Mouse (Mus musculus) lung, embryonic 16.5 days (tissue): ENCODE results near the gene Tmem50b. TPM values are rescaled to one million over a fixed set of nuclear protein-coding genes. Genes with fewer than 3 reads are reported as not detected.

Experiments
- ATAC-seq: fragments of 200-750 bp; cut with Nextera tagmentation; 2 replicates; pipeline ENCODE4 v1.8.0; 2017; ENCODE audit warnings: low read depth, mild to moderate bottlenecking, moderate library complexity
- H3K27ac ChIP-seq: fragments of 300-500 bp; sonication (generic); 2 replicates; pipeline ENCODE4 v1.5.1; 2014; ENCODE audit warnings: mild to moderate bottlenecking, control low read depth, low read length
- H3K27me3 ChIP-seq: fragments of 300-500 bp; sonication (generic); 2 replicates; pipeline ENCODE4 v1.6.1; 2014; ENCODE audit warnings: low read depth, low read length, mixed read lengths; ENCODE audit not compliant: control insufficient read depth, insufficient read depth
- H3K36me3 ChIP-seq: fragments of 300-500 bp; sonication (generic); 2 replicates; pipeline ENCODE4 v1.6.1; 2014; ENCODE audit warnings: low read length; ENCODE audit not compliant: control insufficient read depth, insufficient read depth
- H3K4me1 ChIP-seq: fragments of 300-500 bp; sonication (generic); replicated peaks from 2 replicates; pipeline ENCODE4 v1.6.1; 2014; ENCODE audit warnings: low read length, mixed read lengths; ENCODE audit not compliant: control insufficient read depth, insufficient read depth
- H3K4me2 ChIP-seq: fragments of 300-500 bp; sonication (generic); 2 replicates; pipeline ENCODE4 v1.6.1; 2014; ENCODE audit warnings: low read depth, low read length, control low read depth
- H3K4me3 ChIP-seq: fragments of 300-500 bp; sonication (generic); 2 replicates; pipeline ENCODE4 v1.5.1; 2014; ENCODE audit warnings: mild to moderate bottlenecking, low read length, control low read depth
- H3K9ac ChIP-seq: fragments of 300-500 bp; sonication (generic); 2 replicates; pipeline ENCODE4 v1.6.1; 2014; ENCODE audit warnings: low read length, control low read depth
- H3K9me3 ChIP-seq: fragments of 300-500 bp; sonication (generic); 2 replicates; pipeline ENCODE4 v1.6.1; 2016; ENCODE audit warnings: low read length; ENCODE audit not compliant: control insufficient read depth
- WGBS: fragments of 180-500 bp; shearing (Covaris S2); extraction: QIAGEN DNeasy Blood & Tissue Kit; methylation state at CpG from one replicate; pipeline ENCODE4 v1.1.7; 2014; 5-methylcytosine and 5-hydroxymethylcytosine counted together
- polyA plus RNA-seq: library from polyadenylated mRNA; unstranded; fragments of >200 nt; fragmentation: Nextera tagmentation; extraction: Ambion mirVana; gene quantifications from 2 replicates; pipeline ENCODE4 v1.2.1, GENCODE M21; 2015

The Tmem50b gene
- polyA plus RNA-seq, 1 experiment from 2014 or later = 55.4 TPM

- H3K27ac ChIP-seq = no peak overlapping the region
- no peak overlapping the region for H3K4me3 ChIP-seq
- peaks cover 2% of the 10 kb centered on the region; the same call in 1 of the 2 replicates for H3K27me3 ChIP-seq
- no peak overlapping the region for H3K9ac ChIP-seq
- ATAC-seq = no peak
- no peaks in the 10 kb centered on the region for H3K9me3 ChIP-seq
- no peak overlapping the region for H3K4me2 ChIP-seq
- no peaks in the 10 kb centered on the region for H3K36me3 ChIP-seq
- H3K4me1 ChIP-seq = peaks cover 8% of the 10 kb centered on the region
Observed at GRCm38 (mm10) chr16:91599242-91599641, 1.6 kb upstream of the Tmem50b start.

- H3K27ac ChIP-seq = peak overlapping the region; percentile 61
- peaks cover 2% of the 10 kb centered on the region; the same call in 1 of the 2 replicates for H3K27me3 ChIP-seq
- WGBS = under 1% methylated on average over 70 of the region's 75 CpGs
- peak; percentile 62 for ATAC-seq
- no peaks in the 10 kb centered on the region for H3K36me3 ChIP-seq
- H3K4me1 ChIP-seq = peaks cover 11% of the 10 kb centered on the region
- peak overlapping the region; percentile 88 for H3K4me3 ChIP-seq
- H3K4me2 ChIP-seq = peak overlapping the region; percentile 96
- no peaks in the 10 kb centered on the region for H3K9me3 ChIP-seq
- H3K9ac ChIP-seq = peak overlapping the region; percentile 83
Observed at GRCm38 (mm10) chr16:91596779-91597671, 575 bp downstream of the Tmem50b start.

DNA sequence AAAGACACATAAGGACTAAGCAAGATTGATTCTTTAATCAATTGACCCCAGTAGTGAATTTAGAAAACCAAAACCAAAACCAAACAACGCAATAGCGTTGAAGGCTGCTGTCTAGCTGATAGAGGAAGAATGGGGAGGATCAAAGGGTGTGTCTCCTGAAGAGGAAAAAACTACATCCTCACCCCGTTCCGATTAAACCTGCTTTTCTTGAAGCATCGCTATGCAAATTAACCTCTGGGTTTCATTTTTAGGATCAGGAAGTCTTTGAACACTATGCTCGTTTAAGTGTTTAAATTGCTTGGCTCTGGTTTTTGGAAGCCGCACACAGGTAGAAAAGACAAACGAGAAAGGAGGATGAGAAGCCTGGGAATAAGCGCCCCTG lies 1.2 kb downstream of the Tmem50b start:
- WGBS = 12% methylated on average over 9 of the region's 9 CpGs
- no peaks in the 10 kb centered on the region for H3K9me3 ChIP-seq
- no peak for ATAC-seq
- peak overlapping the region; percentile 83; the same call in 1 of the 2 replicates for H3K9ac ChIP-seq
- peaks cover 11% of the 10 kb centered on the region for H3K4me1 ChIP-seq
- H3K4me2 ChIP-seq = peak overlapping the region; percentile 96
- no peaks in the 10 kb centered on the region for H3K36me3 ChIP-seq
- H3K27ac ChIP-seq = no peak overlapping the region
- peak overlapping the region; percentile 88 for H3K4me3 ChIP-seq
- H3K27me3 ChIP-seq = peaks cover 2% of the 10 kb centered on the region; the same call in 1 of the 2 replicates

DNA sequence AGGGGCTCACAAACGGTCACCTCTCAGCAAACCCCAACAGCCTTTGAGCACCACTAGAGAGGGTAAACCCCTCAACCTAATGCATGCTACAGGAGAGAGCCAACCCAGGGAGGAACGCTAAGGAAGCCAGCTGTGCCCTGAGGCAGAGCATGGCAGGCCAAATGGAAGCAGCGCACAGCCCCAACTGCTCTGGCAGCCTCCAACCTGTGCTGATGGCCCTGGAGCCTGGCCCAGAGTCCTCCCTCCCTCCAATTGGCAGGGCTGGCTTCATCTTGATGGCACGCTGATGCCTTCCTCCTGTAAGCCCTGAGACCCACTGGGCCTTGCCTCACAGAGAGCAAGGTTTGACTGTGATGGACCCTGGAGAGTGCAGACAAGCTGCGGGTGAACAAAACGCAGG lies 2.5 kb downstream of the Tmem50b start:
- no peak overlapping the region for H3K4me2 ChIP-seq
- ATAC-seq = no peak
- H3K4me3 ChIP-seq = no peak overlapping the region
- no peak overlapping the region for H3K27ac ChIP-seq
- peaks cover 2% of the 10 kb centered on the region; the same call in 1 of the 2 replicates for H3K27me3 ChIP-seq
- WGBS = 83% methylated on average over 6 of the region's 6 CpGs
- H3K4me1 ChIP-seq = peaks cover 11% of the 10 kb centered on the region
- H3K9ac ChIP-seq = 0 out of 2 replicates have a peak overlapping the region, but pooled peaks have one; percentile 20
- H3K36me3 ChIP-seq = no peaks in the 10 kb centered on the region
- H3K9me3 ChIP-seq = no peaks in the 10 kb centered on the region

GRCm38 (mm10) chr16:91593262-91593661 lies 4.3 kb downstream of the Tmem50b start:
- Histone ChIP-seq H3K9me3 (no peaks in the 10 kb centered on the region), H3K4me3 (no peak overlapping the region), H3K4me1 (peaks cover 11% of the 10 kb centered on the region), H3K4me2 (no peak overlapping the region), H3K36me3 (no peaks in the 10 kb centered on the region), H3K9ac (no peak overlapping the region), H3K27me3 (no peaks in the 10 kb centered on the region), H3K27ac (no peak overlapping the region)
- WGBS = 53% methylated on average over 3 of the region's 3 CpGs
- ATAC-seq = no peak

DNA sequence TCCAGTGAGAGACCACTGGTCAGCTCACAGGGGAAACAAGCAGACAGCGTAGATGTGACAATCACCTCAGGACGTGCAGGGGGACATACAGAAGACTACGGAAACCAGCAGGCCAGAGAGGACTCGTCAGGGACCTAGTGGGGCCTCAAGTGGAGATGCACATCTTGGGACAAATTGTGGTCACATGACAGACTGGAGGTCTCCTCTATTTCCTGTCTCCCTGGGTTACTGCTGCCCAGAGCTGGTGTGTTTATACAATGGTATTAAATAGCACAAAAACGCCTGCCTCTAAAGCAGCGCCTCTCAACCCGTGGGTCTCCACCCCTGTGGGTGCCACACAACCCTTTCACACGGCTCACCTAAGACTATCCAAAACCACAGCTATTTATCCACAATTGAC lies 5.4 kb downstream of the Tmem50b start:
- Histone ChIP-seq H3K27ac (no peak overlapping the region), H3K36me3 (no peaks in the 10 kb centered on the region), H3K4me3 (no peak overlapping the region), H3K4me1 (peaks cover 11% of the 10 kb centered on the region), H3K4me2 (no peak overlapping the region), H3K27me3 (no peaks in the 10 kb centered on the region), H3K9ac (no peak overlapping the region), H3K9me3 (no peaks in the 10 kb centered on the region)
- WGBS = 41% methylated on average over 8 of the region's 8 CpGs
- peak; percentile 59 for ATAC-seq

DNA sequence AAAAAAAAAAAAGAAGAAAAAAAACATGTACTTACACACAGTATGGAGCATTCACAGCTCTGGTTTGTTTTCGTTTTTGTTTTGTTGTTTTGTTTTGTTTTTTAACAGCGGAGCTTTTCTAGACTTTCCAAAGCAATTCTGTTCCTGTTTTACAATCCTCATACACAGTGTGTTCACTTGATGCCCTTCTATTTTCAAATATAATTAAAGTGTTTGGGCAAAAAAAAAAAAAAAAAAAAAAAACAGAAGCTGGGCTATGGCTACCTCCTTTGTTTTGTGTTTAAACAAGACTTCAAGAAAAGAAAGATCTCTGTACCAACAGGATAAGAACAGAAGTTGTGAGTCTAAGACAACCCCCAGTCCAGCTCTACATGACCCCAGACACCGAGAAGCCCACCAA lies 8.9 kb downstream of the Tmem50b start:
- H3K27me3 ChIP-seq = no peaks in the 10 kb centered on the region
- peaks cover 3% of the 10 kb centered on the region for H3K4me1 ChIP-seq
- H3K36me3 ChIP-seq = peaks cover 3% of the 10 kb centered on the region; the same call in 1 of the 2 replicates
- H3K9me3 ChIP-seq = no peaks in the 10 kb centered on the region
- no peak for ATAC-seq
- no peak overlapping the region for H3K4me3 ChIP-seq
- H3K9ac ChIP-seq = no peak overlapping the region
- 83% methylated on average over 3 of the region's 3 CpGs for WGBS
- no peak overlapping the region for H3K4me2 ChIP-seq
- H3K27ac ChIP-seq = no peak overlapping the region

DNA sequence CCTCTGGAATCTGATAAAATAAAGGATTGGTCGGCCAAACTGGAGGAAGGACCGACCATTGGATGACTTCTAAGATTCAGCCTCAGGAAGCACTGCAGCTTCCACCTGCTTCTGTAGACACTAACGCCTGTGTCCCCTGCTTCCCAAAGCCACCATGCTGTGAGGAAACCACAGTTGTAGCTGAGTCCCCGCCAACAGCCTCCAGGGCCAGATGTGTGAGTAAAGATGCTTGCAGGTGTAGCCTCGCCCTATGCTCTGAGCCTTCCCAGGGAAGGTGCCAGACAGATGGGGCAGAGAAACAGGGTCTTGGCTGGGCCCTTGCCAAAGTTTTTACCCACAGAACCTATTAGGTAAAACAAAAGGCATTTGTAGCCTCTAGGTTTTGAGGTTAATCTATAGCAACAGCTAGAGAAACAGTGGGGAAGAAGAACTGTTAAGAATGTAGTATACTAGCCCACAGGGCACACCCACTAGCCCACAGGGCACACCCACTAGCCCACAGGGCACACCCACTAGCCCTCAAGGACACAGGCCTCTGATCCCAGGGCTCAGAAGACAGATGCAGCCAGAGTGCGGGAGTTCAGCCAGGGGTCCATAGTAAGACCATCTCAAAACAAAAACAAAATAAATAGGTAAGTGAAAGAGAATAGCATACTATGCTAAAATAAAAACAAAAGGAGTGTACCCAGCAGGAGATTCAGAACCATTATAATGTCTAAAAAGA lies 9.7 kb downstream of the Tmem50b start:
- H3K27ac ChIP-seq = no peak overlapping the region
- ATAC-seq = no peak

DNA sequence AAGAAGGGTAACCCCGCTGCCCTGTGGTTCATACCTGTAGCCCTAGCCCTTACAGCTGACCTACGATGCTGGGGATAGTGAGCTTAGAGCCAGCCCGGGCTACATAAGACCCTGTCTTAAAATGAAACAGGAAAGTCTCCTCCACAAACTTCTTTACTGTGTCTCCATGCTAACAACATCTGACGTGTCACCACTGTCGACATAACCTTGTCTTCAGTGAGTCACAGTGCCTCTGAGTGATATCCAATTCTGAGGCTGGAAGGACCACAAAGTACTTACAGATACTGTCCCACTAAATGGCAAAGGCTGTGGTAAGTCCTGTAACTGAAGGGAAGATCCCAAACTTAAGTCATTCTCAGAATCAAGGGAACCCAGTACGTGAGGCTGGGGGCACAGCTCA lies 11.4 kb downstream of the Tmem50b start:
- H3K4me1 ChIP-seq = no peaks in the 10 kb centered on the region
- no peak overlapping the region for H3K4me3 ChIP-seq
- H3K27me3 ChIP-seq = no peaks in the 10 kb centered on the region
- H3K4me2 ChIP-seq = no peak overlapping the region
- 90% methylated on average over 6 of the region's 6 CpGs for WGBS
- peaks cover 6% of the 10 kb centered on the region for H3K36me3 ChIP-seq
- no peak overlapping the region for H3K27ac ChIP-seq
- no peak overlapping the region for H3K9ac ChIP-seq
- ATAC-seq = no peak
- no peaks in the 10 kb centered on the region for H3K9me3 ChIP-seq

More for the DNA sequence above, 9.7 kb downstream of the Tmem50b start:
- peaks cover 3% of the 10 kb centered on the region for H3K4me1 ChIP-seq
- H3K27me3 ChIP-seq = no peaks in the 10 kb centered on the region
- WGBS = 56% methylated on average over 6 of the region's 6 CpGs
- no peak overlapping the region for H3K9ac ChIP-seq
- no peak overlapping the region for H3K4me3 ChIP-seq
- peaks cover 3% of the 10 kb centered on the region; the same call in 1 of the 2 replicates for H3K36me3 ChIP-seq
- no peak overlapping the region for H3K4me2 ChIP-seq
- H3K9me3 ChIP-seq = no peaks in the 10 kb centered on the region
